Mouse (Mus musculus) layer of hippocampus, postnatal 10 days (tissue): Measurements from ENCODE around the gene Olfr1090. TPM values are rescaled to one million over a fixed set of nuclear protein-coding genes. Genes with fewer than 3 reads are reported as not detected.

Experiments
- DNase-seq, 2 experiments: peaks; one replicate each; pipeline ENCODE4 v3.0.0; 2021; ENCODE audit warnings: low spot score in 2 of 2
- long read RNA-seq: library from polyadenylated mRNA; stranded (forward); transcript quantifications from one replicate; pipeline ENCODE4 v2.0.0, GENCODE M21; 2023
- total RNA-seq, 2 experiments: library from RNA; stranded (reverse); gene quantifications; 2 replicates each; pipeline ENCODE4 v1.2.3; 2021

The Olfr1090 gene
- total RNA-seq = not detected
- long read RNA-seq = 0 reads

GRCm38 (mm10) chr2:86758893-86759292 lies at the start of gene Olfr1090:
Gene Olfr1090, minus strand, starts transcription at chr2:86758993.
- no peak for DNase-seq

- no peak for DNase-seq
Measured at GRCm38 (mm10) chr2:86782179-86782578, 23.4 kb upstream of the Olfr1090 start, which contains the start of gene Olfr1093. Gene Olfr1093, plus strand, starts transcription at chr2:86782479.

- DNase-seq = peak in 1 of 2 experiments; percentile 5
Measured at GRCm38 (mm10) chr2:86761050-86761449, 2.3 kb upstream of the Olfr1090 start.

- no peak for DNase-seq
Measured at GRCm38 (mm10) chr2:86733601-86734000, 25.2 kb downstream of the Olfr1090 start, which contains the start of gene Olfr1089. Gene Olfr1089, minus strand, starts transcription at chr2:86733701.

Other genes with a start within 250 kb of the Olfr1090 start
- gene Olfr1079, start 216.5 kb downstream of the Olfr1090 start, total RNA-seq = not detected
- gene Olfr1080, start 200.8 kb downstream of the Olfr1090 start, total RNA-seq = not detected
- gene Olfr1082, start 160.0 kb downstream of the Olfr1090 start, total RNA-seq = not detected
- not detected for gene Olfr1084, start 119.3 kb downstream of the Olfr1090 start, total RNA-seq
- gene Olfr1085, start 97.0 kb downstream of the Olfr1090 start, total RNA-seq = not detected
- not detected for gene Olfr1086, start 78.9 kb downstream of the Olfr1090 start, total RNA-seq
- gene Olfr1087, start 60.6 kb downstream of the Olfr1090 start, total RNA-seq = not detected
- gene Olfr1089, start 25.3 kb downstream of the Olfr1090 start, total RNA-seq = not detected
- gene Olfr1093, start 23.5 kb upstream of the Olfr1090 start, total RNA-seq = not detected
- gene Olfr141, start 51.0 kb upstream of the Olfr1090 start, total RNA-seq = not detected
- not detected for gene Olfr1094, start 65.7 kb upstream of the Olfr1090 start, total RNA-seq
- gene Olfr1095, start 92.7 kb upstream of the Olfr1090 start, total RNA-seq = not detected
- gene Gm13723, start 115.8 kb upstream of the Olfr1090 start, total RNA-seq = not detected
- not detected for gene Olfr1097, start 133.2 kb upstream of the Olfr1090 start, total RNA-seq
- not detected for gene Olfr1098, start 165.6 kb upstream of the Olfr1090 start, total RNA-seq
- gene Olfr1099, start 201.7 kb upstream of the Olfr1090 start, total RNA-seq = not detected
- gene Olfr1100, start 221.0 kb upstream of the Olfr1090 start, total RNA-seq = not detected
- gene Olfr1101, start 232.2 kb upstream of the Olfr1090 start, total RNA-seq = not detected
- not detected for gene Olfr1102, start 239.4 kb upstream of the Olfr1090 start, total RNA-seq